Mouse (Mus musculus) forebrain, postnatal 0 days (tissue): ENCODE measurements around the gene Saxo1. TPM values are rescaled to one million over a fixed set of nuclear protein-coding genes. Genes with fewer than 3 reads are reported as not detected.

Experiments used
- ATAC-seq: fragments of 200-750 bp; cut with Nextera tagmentation; 2 replicates; pipeline ENCODE4 v1.8.0; 2017; ENCODE audit warnings: mild to moderate bottlenecking, moderate library complexity
- DNase-seq: peaks from one replicate; pipeline ENCODE4 v3.0.0-alpha.2; 2015
- H3K27ac ChIP-seq: fragments of 300-500 bp; sonication (generic); 2 replicates; pipeline ENCODE4 v1.5.1; 2014; ENCODE audit warnings: low read depth, mild to moderate bottlenecking, antibody characterized with exemption, low read length, moderate library complexity, mixed read lengths
- H3K27me3 ChIP-seq: fragments of 300-500 bp; sonication (generic); 2 replicates; pipeline ENCODE4 v1.6.1; 2014; ENCODE audit warnings: mild to moderate bottlenecking, low read length, mixed read lengths; ENCODE audit not compliant: insufficient read depth
- H3K36me3 ChIP-seq: fragments of 300-500 bp; sonication (generic); 2 replicates; pipeline ENCODE4 v1.6.1; 2014; ENCODE audit warnings: mild to moderate bottlenecking, moderate library complexity; ENCODE audit not compliant: insufficient read depth
- H3K4me1 ChIP-seq: fragments of 300-500 bp; sonication (generic); 2 replicates; pipeline ENCODE4 v1.6.1; 2014; ENCODE audit warnings: antibody characterized with exemption; ENCODE audit not compliant: insufficient read depth
- H3K4me2 ChIP-seq: fragments of 300-500 bp; sonication (generic); 2 replicates; pipeline ENCODE4 v1.6.1; 2014; ENCODE audit warnings: low read depth, mild to moderate bottlenecking, moderate library complexity
- H3K4me3 ChIP-seq: fragments of 300-500 bp; sonication (generic); 2 replicates; pipeline ENCODE4 v1.5.1; 2014; ENCODE audit warnings: low read depth, low read length, mixed read lengths
- H3K9ac ChIP-seq: fragments of 300-500 bp; sonication (generic); 2 replicates; pipeline ENCODE4 v1.6.1; 2014; ENCODE audit warnings: mild to moderate bottlenecking
- H3K9me3 ChIP-seq: fragments of 300-500 bp; sonication (generic); 2 replicates; pipeline ENCODE4 v1.6.1; 2016; ENCODE audit warnings: low read length
- CTCF ChIP-seq: sonication (generic); IDR thresholded peaks from 2 replicates; pipeline ENCODE4 v1.5.1; 2016; ENCODE audit warnings: antibody characterized with exemption, control low read depth, low read depth
- WGBS: fragments of 180-500 bp; shearing (Covaris S2); extraction: QIAGEN DNeasy Blood & Tissue Kit; methylation state at CpG from one replicate; pipeline ENCODE4 v1.1.7; 2014; 5-methylcytosine and 5-hydroxymethylcytosine counted together
- polyA plus RNA-seq: library from polyadenylated mRNA; unstranded; fragments of >200 nt; fragmentation: Nextera tagmentation; extraction: Ambion mirVana; gene quantifications from 2 replicates; pipeline ENCODE4 v1.2.1, GENCODE M21; 2015
- total RNA-seq: library from RNA; depleted of rRNA; stranded (reverse); fragments of >200 nt; gene quantifications from 2 replicates; pipeline ENCODE4 v1.2.3, GENCODE M21; 2014; rRNA removed

The Saxo1 gene
- total and polyA plus RNA-seq, 2 experiments from 2014 or later, result not detected

DNA sequence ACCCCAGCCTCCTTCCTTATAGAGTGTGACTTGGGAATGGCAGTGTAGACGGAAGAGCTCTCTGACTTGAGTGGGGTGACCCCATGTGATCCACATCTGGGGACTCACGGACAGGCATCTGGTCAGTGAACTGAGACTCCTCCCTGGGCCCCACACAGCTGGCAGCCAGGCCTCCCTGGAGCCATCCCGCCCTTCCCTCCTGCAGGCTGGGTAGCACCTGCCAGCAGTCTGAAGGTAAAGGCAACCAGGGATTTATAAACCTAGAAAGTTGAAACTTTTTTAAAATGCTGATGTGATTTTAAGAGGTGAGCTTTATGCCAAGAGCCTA is 151.0 kb downstream of the Saxo1 start:
- no peak overlapping the region for H3K4me3 ChIP-seq
- no peak overlapping the region for H3K4me2 ChIP-seq
- no peak overlapping the region for H3K9ac ChIP-seq
- H3K27ac ChIP-seq, result no peak overlapping the region
- H3K4me1 ChIP-seq, result no peaks in the 10 kb centered on the region
- no peaks in the 10 kb centered on the region for H3K27me3 ChIP-seq
- WGBS, result 83% methylated on average over 3 of the region's 3 CpGs
- TF ChIP-seq CTCF, result no peak
- no peaks in the 10 kb centered on the region for H3K36me3 ChIP-seq
- no peak for ATAC-seq
- no peak for DNase-seq
- no peaks in the 10 kb centered on the region for H3K9me3 ChIP-seq

DNA sequence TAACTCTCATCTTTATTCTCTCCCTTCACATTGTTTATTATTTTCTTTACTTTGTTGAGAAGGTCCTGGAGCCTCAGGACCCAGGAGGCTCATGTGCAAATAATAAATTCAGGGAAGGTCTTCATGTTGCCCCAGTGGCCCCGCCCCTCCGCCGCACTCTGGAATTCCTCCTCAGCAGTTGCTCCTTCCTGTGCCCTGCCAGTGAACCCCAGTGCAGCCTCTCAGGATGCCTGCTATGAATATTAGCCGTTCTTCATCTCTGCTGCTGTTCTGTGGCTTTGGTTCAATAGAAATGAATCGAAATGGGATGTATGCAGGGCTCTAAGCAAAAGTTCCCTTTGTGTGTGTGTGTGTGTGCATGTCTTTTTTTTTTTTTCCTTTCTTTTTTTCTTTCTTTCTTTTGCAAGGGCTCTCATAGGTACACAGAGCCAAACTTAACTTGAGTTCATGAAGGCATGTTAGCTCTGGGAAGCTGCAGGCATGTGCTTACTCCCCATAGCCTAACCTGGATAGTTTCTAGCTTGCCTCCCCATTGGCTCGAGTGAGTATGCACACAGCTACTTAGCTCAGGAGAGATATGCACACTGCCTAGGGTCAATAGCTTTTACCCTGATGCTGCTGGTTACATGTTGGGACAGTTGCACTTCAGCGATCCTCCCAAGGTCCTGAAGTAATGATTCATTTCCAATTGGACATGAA is 151.5 kb downstream of the Saxo1 start:
- H3K4me1 ChIP-seq, result no peaks in the 10 kb centered on the region
- ATAC-seq (no peak), DNase-seq (no peak)
- H3K4me2 ChIP-seq, result no peak overlapping the region
- no peaks in the 10 kb centered on the region for H3K9me3 ChIP-seq
- 78% methylated on average over 7 of the region's 7 CpGs for WGBS
- no peaks in the 10 kb centered on the region for H3K27me3 ChIP-seq
- TF ChIP-seq CTCF, result no peak
- no peak overlapping the region for H3K9ac ChIP-seq
- H3K4me3 ChIP-seq, result no peak overlapping the region
- no peak overlapping the region for H3K27ac ChIP-seq
- no peaks in the 10 kb centered on the region for H3K36me3 ChIP-seq

DNA sequence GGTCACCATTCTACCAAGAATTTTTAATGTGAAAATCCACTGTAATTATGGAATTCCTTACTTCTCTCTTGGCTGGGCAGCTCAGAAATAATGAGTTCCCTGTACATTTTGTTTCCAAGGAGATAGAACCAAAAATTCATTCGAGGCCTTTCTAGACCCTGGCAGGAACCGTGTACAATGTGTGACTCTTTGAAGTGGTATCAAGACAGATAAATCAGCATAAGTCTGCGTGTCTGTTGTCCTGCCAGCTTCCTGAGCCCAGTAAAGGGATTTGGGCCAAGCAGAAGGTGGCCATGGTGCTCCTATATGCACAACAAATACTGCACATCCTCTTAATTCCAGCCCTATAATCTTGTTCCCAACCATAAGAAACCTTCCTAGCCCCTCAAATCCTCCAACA is 157.0 kb downstream of the Saxo1 start:
- ATAC-seq, result no peak
- WGBS, result 41% methylated on average over 3 of the region's 3 CpGs
- H3K4me3 ChIP-seq, result no peak overlapping the region

DNA sequence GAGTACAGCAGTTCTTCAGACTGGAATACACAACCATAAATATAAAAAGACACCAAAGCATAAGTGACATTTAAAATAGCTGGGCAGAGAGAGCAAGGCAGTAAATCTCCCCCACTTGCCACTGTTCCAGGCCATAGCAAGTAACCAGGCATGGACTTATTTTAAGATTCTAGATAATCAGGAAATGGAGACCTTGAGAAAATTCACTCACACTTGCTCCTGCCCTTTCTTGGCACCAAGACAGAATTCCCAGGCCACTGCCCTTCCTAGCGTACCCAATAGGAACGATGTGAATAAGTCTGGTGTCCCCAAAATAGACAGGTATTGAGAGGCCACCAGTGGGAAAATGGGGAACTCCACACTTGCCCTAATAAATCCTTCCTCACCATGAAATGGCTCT is 160.7 kb downstream of the Saxo1 start:
- H3K9me3 ChIP-seq, result no peaks in the 10 kb centered on the region
- ATAC-seq, result no peak
- H3K9ac ChIP-seq, result no peak overlapping the region
- H3K4me2 ChIP-seq, result no peak overlapping the region
- 82% methylated on average over 2 of the region's 2 CpGs for WGBS
- no peak overlapping the region for H3K27ac ChIP-seq
- no peak overlapping the region for H3K4me3 ChIP-seq
- H3K36me3 ChIP-seq, result no peaks in the 10 kb centered on the region
- H3K4me1 ChIP-seq, result no peaks in the 10 kb centered on the region
- no peak for DNase-seq
- no peaks in the 10 kb centered on the region for H3K27me3 ChIP-seq
- no peak for TF ChIP-seq CTCF

More for the DNA sequence above, 157.0 kb downstream of the Saxo1 start:
- Histone ChIP-seq H3K9ac (no peak overlapping the region), H3K9me3 (no peaks in the 10 kb centered on the region), H3K27me3 (no peaks in the 10 kb centered on the region), H3K27ac (no peak overlapping the region), H3K4me2 (no peak overlapping the region), H3K36me3 (no peaks in the 10 kb centered on the region), H3K4me1 (no peaks in the 10 kb centered on the region)
- DNase-seq, result no peak
- no peak for TF ChIP-seq CTCF

DNA sequence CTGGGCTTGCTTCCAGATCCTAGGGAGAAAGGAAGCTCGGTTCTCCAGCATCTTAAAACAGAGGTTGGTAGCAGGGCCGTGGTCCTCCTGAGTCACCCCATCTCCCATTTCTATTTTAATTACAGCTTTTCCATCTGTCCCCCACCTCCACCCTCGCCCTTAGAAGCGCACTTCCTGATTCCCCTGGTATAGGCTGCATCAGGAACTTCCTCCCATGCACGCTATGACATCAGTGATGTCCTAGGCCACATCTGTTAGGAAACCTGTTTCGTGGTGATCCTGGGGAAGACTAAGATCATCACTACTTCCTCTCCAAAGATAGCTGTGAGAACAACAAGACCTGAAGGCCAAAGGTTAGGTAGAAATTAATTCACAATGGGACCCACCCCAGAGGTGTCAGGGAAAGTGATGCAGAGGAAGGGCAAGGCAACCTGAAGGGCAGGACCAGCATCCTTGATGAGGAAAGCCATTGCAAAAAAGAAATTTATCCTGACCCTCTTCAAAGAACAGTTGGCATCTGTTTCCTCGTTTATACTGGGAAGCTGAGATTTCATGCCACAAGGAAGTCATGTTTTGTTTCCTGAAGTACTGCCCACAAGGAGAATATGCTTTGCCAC is 161.3 kb downstream of the Saxo1 start:
- Histone ChIP-seq H3K27ac (no peak overlapping the region), H3K4me2 (no peak overlapping the region), H3K4me1 (no peaks in the 10 kb centered on the region), H3K27me3 (no peaks in the 10 kb centered on the region), H3K36me3 (no peaks in the 10 kb centered on the region), H3K4me3 (no peak overlapping the region), H3K9ac (no peak overlapping the region), H3K9me3 (no peaks in the 10 kb centered on the region)
- no peak for TF ChIP-seq CTCF
- ATAC-seq, result no peak
- WGBS, result 78% methylated on average over 7 of the region's 7 CpGs
- no peak for DNase-seq

DNA sequence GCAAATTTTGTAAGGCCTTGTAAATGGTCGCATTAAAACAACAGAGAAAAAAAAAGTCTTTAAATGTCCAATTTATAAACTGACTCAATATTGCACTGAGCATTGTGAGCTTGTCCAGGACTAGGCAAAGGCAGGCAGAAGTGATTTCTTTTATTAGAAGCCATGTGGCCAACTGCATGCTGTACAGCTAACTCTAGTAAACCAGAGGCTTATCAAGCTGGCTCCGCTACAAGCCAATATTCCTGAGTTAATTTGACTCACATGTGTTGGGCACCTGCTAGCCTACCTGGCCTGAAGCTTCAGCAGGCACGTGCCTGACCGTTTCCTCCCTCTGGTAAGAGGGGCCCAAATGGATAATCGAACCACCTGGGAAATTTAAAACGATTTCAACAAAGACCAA is 162.5 kb downstream of the Saxo1 start:
- Histone ChIP-seq H3K4me1 (no peaks in the 10 kb centered on the region), H3K36me3 (no peaks in the 10 kb centered on the region), H3K9me3 (no peaks in the 10 kb centered on the region), H3K9ac (no peak overlapping the region), H3K4me2 (no peak overlapping the region), H3K27ac (no peak overlapping the region), H3K27me3 (no peaks in the 10 kb centered on the region), H3K4me3 (no peak overlapping the region)
- TF ChIP-seq CTCF, result no peak
- DNase-seq (no peak), ATAC-seq (no peak)
- WGBS, result 84% methylated on average over 6 of the region's 6 CpGs

Other genes with a start within 250 kb of the Saxo1 start
- gene Rraga, start 17.3 kb upstream of the Saxo1 start, total RNA-seq, result 21.3 and 27.4 TPM in 2 replicates
- gene Rraga, start 17.3 kb upstream of the Saxo1 start, polyA plus RNA-seq, result 122 and 131 TPM in 2 replicates
- 5.5 and 11.4 TPM in 2 replicates for gene Haus6, start 53.7 kb upstream of the Saxo1 start, total RNA-seq
- gene Haus6, start 53.7 kb upstream of the Saxo1 start, polyA plus RNA-seq, result 3.7 and 4.3 TPM in 2 replicates
- 32.7 and 35.5 TPM in 2 replicates for gene Plin2, start 111.7 kb upstream of the Saxo1 start, total RNA-seq
- 35.5 and 36.2 TPM in 2 replicates for gene Plin2, start 111.7 kb upstream of the Saxo1 start, polyA plus RNA-seq
- 11.6 and 28.7 TPM in 2 replicates for gene Dennd4c, start 190.2 kb upstream of the Saxo1 start, total RNA-seq
- gene Dennd4c, start 190.2 kb upstream of the Saxo1 start, polyA plus RNA-seq, result 0.89 and 1.9 TPM in 2 replicates